Mouse (Mus musculus): Measurements from ENCODE around the gene Csnk2b.
"Not testable (repeated sequence)": the region's sequence is repeated elsewhere in the genome, so short reads cannot be mapped to it uniquely, and the experiment has no call there.

The Csnk2b gene

DNA sequence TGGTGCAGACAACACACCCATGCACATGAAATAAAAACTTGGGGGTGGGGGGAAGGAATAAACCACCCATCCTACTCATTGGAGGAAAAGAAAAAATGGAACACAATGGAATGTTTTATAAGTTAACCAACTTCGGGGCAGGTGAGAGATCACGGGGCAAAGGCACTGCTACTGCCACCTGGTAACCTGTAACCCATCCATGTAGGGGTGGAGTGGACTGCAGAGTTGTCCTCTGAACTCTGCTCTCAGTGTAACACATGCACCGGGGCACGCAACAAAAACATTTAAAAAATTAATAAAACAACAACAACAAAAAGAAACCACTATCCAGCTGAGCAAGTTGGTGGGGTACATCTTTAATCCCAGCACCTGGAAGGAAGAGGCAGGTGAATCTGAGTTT, 30.3 kb upstream of the Csnk2b start:
- DNase-seq (ENCODE audit: low spot score) = no peak

DNA sequence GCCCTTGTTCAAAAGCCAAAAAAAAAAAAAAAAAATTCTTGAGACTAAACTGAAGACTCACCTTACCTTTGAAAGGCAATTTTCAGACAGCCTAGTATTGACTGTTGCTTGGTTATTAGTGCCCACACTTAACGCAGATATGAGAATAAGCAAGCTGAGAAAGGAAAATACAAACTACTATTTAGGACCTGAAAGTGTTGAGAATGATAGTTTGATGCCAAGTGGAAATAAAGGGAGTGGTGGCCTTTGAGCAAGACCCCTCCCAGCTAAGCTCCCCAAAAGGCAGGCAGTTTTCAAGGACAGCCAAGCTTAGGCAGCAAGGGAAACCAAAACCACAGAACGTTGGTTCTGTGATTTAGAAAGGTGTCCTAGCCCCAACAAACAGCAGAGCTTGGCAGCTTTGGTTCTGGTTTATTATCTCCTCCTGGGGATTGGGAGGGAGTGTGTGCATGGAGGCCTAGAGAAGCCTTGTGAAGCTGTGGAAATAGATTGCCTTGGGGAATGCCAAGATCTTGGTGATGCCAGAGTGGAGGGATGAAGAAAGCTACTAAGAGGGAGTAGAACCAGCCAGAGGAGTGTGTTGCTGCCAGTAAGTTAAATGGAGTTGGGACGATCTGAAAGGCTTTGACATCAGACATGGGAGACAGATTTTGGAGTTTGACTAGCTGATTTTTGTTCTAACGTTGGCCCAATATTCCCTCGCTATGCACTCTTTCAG, 26.2 kb upstream of the Csnk2b start:
- no peak for DNase-seq (ENCODE audit: low spot score)

DNA sequence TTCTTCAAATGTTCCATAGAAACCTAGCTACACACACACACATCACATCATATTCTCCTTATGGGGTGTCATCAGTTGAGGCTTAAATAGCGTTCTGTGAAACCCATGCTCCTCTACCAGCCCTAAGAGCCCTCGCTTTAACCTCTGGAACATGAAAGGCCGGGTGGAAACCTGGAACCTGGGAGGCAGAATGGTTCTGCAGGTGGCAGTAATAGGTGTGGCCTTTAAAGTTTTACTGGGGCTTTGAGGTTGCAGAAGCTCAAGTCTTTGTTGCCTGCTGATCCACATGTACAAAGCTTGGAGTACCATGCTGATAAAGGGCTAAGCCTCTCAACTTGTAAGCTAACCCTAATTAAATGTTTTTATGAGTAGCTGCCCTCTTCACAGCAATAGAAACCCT, 25.5 kb upstream of the Csnk2b start:
- DNase-seq (ENCODE audit: low spot score) = no peak

DNA sequence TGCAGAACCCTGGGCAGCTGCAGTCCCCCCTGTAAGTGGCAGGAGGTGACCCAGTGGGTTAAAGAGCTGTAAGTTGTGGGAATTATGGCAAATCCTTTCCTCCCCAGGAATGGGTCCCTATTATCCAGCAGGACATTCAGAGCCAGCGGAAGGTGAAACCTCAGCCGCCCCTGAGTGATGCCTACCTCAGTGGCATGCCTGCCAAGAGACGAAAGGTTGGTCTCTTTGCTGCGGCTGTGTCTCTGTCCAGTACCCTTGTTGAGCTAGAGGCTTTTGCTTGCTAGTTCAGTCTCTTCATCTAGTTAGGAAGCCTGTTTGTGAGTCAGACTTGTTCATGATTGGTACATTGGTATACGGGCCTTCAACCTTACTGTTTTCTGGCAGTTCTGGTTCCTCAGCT, 24.3 kb upstream of the Csnk2b start:
- no peak for DNase-seq (ENCODE audit: low spot score)

DNA sequence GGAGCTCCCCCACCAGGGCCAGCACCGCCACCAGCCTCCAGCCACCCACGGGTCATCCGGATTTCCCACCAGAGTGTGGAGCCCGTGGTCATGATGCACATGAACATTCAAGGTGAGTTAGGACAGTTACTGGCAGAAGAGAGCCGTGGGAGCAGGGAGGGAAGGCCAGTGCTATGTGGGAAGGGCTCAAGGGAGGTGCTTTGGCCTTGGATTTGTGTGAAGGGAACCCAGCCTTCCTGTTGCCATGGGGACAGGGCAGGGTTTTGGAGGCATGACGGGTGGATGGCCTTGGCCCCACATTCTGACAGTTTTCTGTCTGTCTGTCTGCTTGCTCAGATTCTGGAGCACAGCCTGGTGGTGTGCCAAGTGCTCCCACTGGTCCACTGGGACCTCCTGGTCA, 20.1 kb upstream of the Csnk2b start:
- DNase-seq (ENCODE audit: low spot score) = peak; percentile 86

DNA sequence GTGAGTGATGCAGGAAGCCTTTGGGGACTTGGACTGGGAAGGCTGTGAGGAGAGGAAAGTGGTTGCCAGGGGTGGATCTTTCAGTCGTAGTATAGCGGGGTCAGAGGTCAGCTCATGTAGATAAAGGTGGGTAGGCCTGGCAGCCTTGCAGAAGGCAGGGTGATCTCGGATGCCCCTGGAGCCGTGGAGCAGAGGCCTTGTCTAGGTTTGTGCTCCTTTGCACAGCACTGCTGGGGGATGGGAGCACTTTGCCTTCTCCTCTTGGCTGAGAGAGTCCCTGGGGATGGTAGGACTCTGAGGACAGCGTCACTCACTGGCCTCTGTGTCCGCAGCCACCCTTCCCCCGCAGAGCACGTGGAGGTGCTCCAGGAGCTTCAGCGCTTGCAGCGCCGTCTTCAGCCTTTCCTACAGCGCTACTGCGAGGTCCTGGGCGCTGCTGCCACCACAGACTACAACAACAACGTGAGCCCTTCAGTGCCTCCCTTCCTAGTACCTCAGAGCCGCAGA, 18.7 kb upstream of the Csnk2b start:
- no peak for DNase-seq (ENCODE audit: low spot score)

DNA sequence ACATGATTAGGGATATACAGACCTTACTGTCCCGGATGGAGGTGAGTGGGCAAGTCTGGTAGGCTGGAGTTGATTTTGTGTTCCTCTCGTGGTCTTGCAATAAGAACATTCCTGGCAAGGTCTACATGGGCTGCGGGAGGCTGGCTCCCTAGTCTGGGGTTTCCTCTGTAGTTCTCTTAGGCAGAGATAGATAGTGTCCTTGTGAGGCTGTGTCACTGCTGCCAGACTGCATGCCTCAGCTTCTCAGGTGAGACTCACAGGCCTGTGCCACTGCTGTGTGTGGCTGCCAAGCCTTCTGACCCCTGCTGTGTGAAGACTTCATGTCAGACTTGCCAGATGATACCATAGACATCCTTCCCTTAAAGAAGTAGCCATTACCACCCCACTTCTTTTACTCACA, 17.4 kb upstream of the Csnk2b start:
- DNase-seq (ENCODE audit: low spot score) = no peak

DNA sequence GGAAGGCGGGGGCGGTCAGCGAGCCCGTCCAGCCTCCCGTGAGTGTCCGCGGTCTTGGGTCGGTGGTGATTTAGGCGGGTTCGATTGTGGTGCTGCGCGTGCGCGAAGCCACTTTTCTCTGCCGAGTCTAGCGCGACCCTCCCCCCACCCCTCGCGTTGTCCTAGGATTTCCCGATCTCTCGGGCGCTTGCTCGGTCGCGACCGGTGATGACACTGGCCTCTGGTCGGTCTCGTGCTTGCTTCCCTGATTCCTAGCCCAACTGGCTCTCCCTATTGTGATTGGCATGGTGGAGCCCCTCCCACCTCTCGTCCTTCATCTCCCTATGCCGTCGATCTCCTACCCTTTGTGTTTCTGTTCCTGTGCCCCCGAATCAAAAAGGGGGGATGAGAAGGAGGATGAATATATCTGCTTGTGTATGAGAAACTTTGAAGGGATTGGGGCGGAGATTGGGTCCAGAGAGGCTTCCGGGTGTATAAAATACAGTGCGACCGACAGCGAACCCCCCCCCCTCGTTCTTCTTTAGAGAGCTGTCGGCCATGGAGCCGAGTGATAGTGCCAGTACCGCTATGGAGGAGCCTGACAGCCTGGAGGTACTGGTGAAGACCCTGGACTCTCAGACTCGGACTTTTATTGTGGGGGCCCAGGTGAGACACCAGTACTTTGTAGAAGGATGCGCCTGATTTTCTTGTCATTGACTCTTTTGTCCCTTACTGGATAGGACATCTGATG, 13.9 kb upstream of the Csnk2b start:
- no peak for DNase-seq (ENCODE audit: low spot score)

DNA sequence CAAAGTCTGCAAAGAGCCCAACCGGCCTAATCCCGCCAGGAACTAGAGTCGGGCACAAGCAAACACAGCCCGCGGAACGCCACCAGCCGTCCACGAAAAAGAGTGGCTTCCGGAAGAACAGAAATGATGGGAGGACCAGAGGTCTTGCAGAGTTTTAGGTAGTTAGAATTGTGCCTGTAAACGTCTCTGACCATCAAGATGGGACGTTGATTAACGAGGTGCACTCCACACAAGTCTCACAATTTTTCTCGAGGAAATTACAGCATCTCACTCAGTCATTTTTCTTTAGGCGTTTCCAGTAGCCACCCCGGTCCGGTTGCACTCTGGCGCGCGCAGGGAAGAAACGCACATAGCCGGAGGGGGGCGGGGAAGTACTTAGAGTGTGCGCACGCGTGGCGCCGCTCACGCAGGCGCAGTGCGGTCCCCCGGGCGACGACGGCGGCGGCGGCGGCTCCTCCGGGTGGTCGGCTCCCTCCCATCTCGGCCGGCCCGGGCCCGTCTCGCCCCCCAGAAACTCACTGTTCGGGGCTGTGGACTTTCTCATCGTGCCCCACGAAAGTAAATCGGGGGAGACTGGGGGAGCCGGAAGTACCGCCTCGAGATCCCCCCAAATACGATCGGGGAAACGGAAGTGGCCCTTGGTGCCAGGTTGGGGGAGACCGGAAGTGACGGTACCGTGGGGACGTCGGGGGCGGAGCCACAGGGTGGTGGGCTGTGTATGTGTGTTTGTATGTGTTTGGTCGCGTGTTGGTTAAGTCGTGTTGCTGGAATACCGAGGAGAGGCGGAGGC, 13.1 kb upstream of the Csnk2b start, which contains the start of gene Bag6:
Gene Bag6 (plus strand): TSS at position 378 of the 790 bp plus-strand sequence.
- DNase-seq (ENCODE audit: low spot score) = peak; percentile 97

DNA sequence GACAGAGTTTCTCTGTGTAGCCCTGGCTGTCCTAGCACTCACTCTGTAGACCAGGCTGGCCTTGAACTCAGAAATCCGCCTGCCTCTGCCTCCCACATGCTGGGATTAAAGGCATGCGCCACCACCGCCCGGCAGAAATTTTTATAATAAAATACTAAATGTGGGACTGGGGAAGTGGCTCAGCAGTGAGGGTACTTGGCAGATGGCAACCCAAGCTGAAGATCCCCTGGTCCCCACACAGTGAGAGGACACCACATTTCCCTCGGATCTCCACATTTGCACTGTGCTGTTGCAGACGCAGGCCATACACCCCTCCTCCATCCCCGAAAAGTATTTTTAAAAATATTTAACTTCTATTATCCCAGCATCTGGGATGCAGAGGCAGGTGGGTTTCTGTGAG, 11.7 kb upstream of the Csnk2b start:
- DNase-seq (ENCODE audit: low spot score) = no peak

DNA sequence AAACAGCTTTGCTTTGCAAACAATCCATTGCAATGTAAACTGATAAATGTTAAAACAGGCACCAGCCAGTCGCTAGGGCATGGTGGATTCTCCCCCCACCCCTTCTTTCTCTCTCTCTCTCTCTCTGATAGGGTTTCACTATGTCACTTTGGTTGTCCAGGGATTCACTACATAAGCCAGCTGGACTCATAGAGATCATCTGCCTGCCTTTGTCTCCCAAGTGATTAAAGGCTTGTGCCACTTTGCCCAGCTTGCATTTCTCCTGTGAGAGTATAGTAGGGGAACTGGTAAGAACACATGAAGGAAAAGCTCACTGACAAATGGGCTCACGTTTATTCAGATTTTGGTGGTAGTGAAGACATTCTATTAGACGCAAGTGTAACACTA, 10.3 kb upstream of the Csnk2b start:
- DNase-seq (ENCODE audit: low spot score) = no peak

DNA sequence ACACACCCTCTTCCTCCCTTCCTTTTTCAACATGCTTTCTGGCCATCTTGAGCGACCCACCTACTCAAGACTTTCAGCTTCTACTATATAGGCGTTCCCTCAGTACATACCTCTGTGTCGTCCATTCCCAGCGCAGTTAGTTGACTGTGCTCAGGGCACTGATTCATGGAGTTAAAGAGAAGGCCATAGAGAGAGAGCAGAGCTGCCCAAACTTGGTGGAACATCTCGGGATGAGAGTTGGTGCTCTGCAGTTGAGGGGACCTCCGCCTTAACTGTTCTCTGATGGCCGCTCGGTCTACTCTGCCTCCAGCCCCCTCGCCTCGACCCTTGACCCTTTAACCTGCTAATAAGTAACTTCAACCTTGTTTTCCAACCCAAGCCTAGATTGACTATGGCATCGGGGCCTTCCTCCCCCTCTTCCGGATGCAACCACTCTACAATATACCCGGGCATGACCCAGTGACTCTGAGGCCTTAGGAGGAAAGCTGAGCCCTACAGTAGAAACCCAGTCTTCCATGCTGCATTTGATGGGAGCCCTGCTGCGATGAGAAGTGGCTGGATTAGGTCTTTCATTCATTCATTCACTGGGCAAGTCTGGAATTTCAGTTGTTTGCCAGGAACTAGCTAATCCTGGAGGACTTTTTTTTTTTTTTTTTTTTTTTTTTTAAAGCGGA, 9.8 kb upstream of the Csnk2b start, which contains the start of gene Apom:
Gene Apom (minus strand): TSS at position 551 of the 674 bp plus-strand sequence.
- no peak for DNase-seq (ENCODE audit: low spot score)

DNA sequence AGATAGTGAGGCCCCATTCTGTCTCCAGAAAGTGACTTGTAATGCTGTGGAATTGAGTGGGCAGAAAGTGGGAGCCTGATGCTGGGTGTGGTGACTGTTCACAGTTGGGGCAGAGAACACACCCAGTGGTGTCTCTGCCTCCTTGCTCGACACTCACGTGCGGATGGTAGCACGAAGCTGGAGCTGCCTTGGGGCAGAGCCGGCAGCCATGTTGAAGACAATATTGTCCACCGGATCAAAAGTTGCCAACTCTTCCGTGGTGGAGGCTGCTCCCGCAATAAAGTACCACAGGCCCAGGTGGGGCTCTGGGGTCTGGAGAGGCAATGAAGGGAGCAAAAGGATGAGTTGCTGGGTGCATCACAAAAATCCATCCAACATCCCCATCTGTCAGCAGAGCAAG, 9.2 kb upstream of the Csnk2b start:
- DNase-seq (ENCODE audit: low spot score) = no peak

DNA sequence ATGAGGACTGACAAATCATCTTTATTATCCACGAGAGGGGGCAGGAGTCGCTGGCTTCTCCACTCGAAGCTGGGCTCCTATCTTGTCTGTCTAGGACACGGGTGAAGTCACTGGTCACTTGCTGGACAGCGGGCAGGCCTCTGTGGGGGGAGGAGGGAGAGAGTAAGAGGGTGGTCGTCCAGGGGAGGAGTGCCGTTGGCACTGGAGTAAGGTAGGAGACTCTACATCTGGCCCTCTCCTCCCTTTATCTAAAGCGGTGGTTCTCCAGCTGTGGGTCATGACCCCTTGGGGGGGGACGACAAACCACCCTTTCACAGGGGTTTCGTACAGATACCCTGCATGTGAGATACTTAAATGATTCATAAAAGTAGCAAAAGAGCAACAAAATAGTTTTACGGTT, 7.1 kb upstream of the Csnk2b start:
- no peak for DNase-seq (ENCODE audit: low spot score)

DNA sequence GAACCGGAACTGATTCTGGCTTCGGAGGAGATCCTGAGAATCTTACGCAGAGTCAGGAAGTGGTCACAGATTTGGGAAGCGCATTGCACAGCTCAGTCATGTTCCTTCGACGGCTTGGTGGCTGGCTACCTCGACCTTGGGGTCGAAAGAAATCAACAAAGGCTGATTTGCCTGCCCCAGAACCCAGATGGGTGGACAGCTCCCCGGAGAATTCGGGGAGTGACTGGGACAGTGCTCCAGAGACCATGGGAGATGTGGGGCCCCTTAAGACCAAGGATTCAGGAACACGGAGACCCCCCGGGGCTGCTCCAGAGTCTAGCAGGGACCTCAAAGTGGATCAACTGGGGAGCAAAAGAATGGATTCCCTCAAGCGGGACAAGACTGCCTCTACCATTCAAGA, 5.2 kb upstream of the Csnk2b start:
- DNase-seq (ENCODE audit: low spot score) = no peak

DNA sequence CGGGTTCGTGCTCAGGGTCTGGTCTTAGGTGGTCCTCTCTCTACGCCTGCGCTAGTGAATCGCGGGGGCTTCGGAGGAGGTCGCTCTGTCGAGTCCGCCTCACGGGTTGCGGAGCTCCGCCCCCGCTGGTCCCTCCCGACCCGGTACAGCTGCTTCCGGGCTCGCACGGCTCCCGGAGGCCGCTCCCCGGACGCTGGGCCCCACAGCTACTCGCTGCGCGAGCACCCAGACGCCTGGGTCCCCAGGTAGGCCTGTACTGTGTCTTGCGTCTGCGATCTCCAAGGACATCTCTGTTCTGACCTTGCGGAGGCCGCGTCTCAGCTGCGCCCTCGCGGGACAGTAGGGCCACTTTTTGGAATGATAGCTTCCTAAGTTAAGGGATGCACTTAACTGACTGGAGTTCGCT, 4.4 kb upstream of the Csnk2b start, which contains the start of gene D17H6S53E:
Gene D17H6S53E (plus strand): TSS at position 168 of the 406 bp plus-strand sequence.
- DNase-seq (ENCODE audit: low spot score) = peak; percentile 81

DNA sequence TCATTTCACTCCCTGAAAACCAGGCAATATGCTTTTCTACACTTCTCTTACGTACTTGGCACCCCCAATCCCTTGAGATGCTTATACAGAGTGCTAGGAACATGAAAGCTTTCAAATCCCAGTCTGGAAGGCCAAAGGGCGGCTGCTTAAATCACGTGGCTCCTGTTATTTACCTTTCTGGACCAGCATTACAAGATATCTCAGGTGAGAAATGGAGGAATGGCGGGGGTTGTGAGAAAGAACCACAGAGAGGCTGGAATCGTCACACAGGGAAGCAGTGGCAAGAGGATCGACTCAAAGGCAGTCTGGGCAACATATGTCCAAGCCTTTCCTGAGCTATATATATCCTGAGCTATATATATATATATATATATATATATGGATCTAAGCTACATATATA, 3.7 kb upstream of the Csnk2b start:
- no peak for DNase-seq (ENCODE audit: low spot score)

DNA sequence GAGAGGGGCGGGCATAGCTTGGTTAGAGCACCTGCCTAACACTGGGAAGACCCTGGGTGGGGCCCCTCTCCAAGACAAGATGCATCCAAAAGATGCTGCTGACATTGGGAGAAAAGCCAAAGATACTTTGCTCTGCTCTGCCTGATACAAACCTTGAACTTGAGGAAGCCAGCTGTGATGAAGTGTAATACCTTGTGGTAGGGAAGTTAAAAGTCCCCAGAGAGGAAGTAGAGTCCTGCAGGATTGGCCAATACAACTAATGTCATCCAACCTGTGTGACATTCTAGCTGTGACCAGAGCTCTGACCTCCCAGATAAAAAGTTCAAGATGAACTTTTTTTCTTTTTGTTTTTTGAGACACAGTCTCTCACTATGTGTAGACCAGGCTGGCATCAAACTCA, 3.2 kb upstream of the Csnk2b start:
- DNase-seq (ENCODE audit: low spot score) = no peak

DNA sequence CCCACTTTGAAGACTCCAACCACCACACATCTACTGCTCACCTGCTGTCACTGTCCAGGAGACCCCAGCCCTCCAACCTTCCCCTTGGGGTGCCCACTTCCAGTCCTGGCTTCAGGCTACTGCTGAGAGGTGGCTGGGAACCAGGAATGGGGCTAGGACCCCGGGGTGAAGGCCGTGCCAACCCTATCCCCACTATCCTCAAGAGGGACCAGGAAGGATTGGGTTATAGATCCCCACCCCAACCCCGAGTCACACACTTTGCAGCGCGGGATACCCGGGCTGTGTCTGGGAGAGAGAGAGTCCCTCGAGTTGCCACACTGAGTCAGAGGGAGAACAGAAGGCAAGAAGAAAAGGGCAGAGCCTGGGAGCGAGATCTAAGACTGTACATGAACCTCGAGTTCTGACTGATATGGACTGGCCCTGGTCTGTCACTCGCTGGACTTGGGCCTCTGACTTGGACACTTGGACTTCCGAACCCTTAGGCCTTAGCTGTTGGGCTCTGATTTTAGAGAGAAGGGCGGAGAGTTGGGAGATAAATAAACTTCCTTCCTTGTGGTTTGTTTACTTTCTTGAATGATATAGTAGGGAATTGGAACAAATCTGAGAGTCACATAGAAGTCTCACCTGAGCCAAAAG, 2.5 kb upstream of the Csnk2b start:
- DNase-seq (ENCODE audit: low spot score) = not testable (repeated sequence)

DNA sequence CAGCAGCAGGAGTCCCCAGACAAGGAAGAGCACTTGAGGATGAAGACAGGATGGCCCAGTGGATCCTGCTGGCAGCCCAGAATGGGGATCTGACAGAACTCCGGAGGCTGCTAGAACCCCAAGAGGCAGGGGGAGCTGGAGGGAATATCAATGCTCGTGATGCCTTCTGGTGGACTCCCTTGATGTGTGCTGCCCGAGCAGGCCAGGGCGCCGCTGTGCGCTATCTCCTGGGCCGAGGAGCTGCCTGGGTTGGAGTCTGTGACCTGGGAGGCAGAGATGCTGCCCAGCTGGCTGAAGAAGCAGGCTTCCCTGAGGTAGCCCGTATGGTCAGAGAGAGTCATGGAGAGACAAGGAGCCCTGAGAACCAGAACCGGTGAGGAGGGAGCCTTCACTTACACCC, 1.4 kb upstream of the Csnk2b start:
- DNase-seq (ENCODE audit: low spot score) = not testable (repeated sequence)

DNA sequence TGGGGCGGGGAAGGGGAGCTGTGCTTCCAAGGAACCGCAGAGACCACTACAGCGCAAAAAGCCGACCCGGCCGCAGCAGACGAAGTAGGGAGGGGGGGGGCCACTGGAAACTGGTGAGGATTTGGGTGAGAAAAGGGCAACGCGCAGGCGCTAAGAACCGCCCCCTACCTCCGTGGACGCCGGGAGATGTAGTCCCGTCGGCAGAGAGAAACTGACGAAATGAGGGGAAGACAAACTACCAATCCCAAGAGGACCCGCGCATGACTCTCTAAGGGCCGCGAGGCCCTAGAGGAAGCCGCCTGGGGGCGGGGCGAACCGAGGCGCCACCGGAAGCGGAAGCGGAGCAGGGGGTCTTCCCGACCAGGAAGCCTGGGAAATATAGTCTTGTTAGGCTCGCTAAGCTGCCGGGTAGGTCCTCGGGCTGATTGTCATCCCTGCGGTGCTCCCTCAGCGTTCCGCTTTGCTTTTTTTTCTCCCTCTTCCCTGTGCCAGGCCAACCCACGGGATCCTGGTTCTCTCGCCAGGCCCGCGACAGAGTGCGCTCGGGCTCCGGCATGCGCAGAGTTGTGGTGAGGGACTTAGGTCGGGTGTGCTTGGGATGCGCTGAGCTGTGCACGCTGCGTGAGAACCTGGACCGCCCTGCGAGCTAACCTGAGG, 582 bp downstream of the Csnk2b start, which contains the start of gene Gpank1:
Gene Gpank1 (plus strand): TSS at position 313 of the 657 bp plus-strand sequence.
- DNase-seq (ENCODE audit: low spot score) = peak; percentile 97
